Mouse (Mus musculus) neural tube, embryonic 12.5 days (tissue): ENCODE measurements around the gene Mturn. TPM values are rescaled to one million over a fixed set of nuclear protein-coding genes. Genes with fewer than 3 reads are reported as not detected.

ENCODE experiments used
- ATAC-seq: fragments of 200-750 bp; cut with Nextera tagmentation; 2 replicates; pipeline ENCODE4 v1.8.0; 2017; ENCODE audit warnings: low read depth, mild to moderate bottlenecking, moderate TSS enrichment, moderate library complexity; ENCODE audit not compliant: low FRiP score
- H3K27ac ChIP-seq: fragments of 300-500 bp; sonication (generic); 2 replicates; pipeline ENCODE4 v1.5.1; 2016
- H3K27me3 ChIP-seq: fragments of 300-500 bp; sonication (generic); replicated peaks from 2 replicates; pipeline ENCODE4 v1.6.1; 2016; ENCODE audit warnings: mild to moderate bottlenecking
- H3K36me3 ChIP-seq: fragments of 300-500 bp; sonication (generic); 2 replicates; pipeline ENCODE4 v1.6.1; 2016; ENCODE audit warnings: mild to moderate bottlenecking
- H3K4me1 ChIP-seq: fragments of 300-500 bp; sonication (generic); 2 replicates; pipeline ENCODE4 v1.6.1; 2016
- H3K4me2 ChIP-seq: fragments of 300-500 bp; sonication (generic); replicated peaks from 2 replicates; pipeline ENCODE4 v1.6.1; 2016; ENCODE audit warnings: mild to moderate bottlenecking
- H3K4me3 ChIP-seq: fragments of 300-500 bp; sonication (generic); 2 replicates; pipeline ENCODE4 v1.5.1; 2016
- H3K9ac ChIP-seq: fragments of 300-500 bp; sonication (generic); 2 replicates; pipeline ENCODE4 v1.6.1; 2016; ENCODE audit warnings: mild to moderate bottlenecking
- H3K9me3 ChIP-seq: fragments of 300-500 bp; sonication (generic); 2 replicates; pipeline ENCODE4 v1.6.1; 2016; ENCODE audit warnings: mild to moderate bottlenecking
- WGBS: fragments of 180-500 bp; shearing (Covaris S2); methylation state at CpG from one replicate; pipeline ENCODE4 v1.1.7; 2016; 5-methylcytosine and 5-hydroxymethylcytosine counted together
- polyA plus RNA-seq: library from polyadenylated mRNA; unstranded; fragments of >200 nt; fragmentation: Nextera tagmentation; extraction: Ambion mirVana; gene quantifications from 2 replicates; pipeline ENCODE4 v1.2.1, GENCODE M21; 2016

Mturn gene
- polyA plus RNA-seq: 45.5 and 46.7 TPM in 2 replicates

GRCm38 (mm10) chr6:54680891-54681745, at the start of gene Mturn:
Gene Mturn, plus strand, starts transcription at chr6:54681624.
- ATAC-seq: peak; percentile 96
- Histone ChIP-seq H3K9ac (peak within 1 kb of the TSS; percentile 77), H3K4me1 (peaks cover 8% of the 10 kb centered on the region), H3K4me2 (peak within 1 kb of the TSS; percentile 94), H3K9me3 (no peaks in the 10 kb centered on the region), H3K27ac (peak within 1 kb of the TSS; percentile 46), H3K36me3 (no peaks in the 10 kb centered on the region), H3K27me3 (peaks cover 8% of the 10 kb centered on the region), H3K4me3 (peak within 1 kb of the TSS; percentile 89)
- 4% methylated on average over 46 of the region's 48 CpGs for WGBS

GRCm38 (mm10) chr6:54639877-54640276, 41.5 kb upstream of the Mturn start:
- 91% methylated on average over 3 of the region's 3 CpGs for WGBS

GRCm38 (mm10) chr6:54641953-54642352, 39.5 kb upstream of the Mturn start:
- no peak overlapping the region for H3K9ac ChIP-seq
- no peak overlapping the region for H3K4me2 ChIP-seq
- no peaks in the 10 kb centered on the region for H3K4me1 ChIP-seq
- no peak for ATAC-seq
- WGBS: 82% methylated on average over 2 of the region's 2 CpGs
- H3K9me3 ChIP-seq: no peaks in the 10 kb centered on the region
- no peaks in the 10 kb centered on the region for H3K27me3 ChIP-seq
- no peak overlapping the region for H3K27ac ChIP-seq
- H3K36me3 ChIP-seq: peaks cover 11% of the 10 kb centered on the region; the same call in 1 of the 2 replicates
- H3K4me3 ChIP-seq: no peak overlapping the region

More at GRCm38 (mm10) chr6:54639877-54640276, 41.5 kb upstream of the Mturn start:
- Histone ChIP-seq H3K36me3 (peaks cover 11% of the 10 kb centered on the region; the same call in 1 of the 2 replicates), H3K4me3 (no peak overlapping the region), H3K27ac (no peak overlapping the region), H3K4me1 (no peaks in the 10 kb centered on the region), H3K4me2 (no peak overlapping the region), H3K9me3 (no peaks in the 10 kb centered on the region), H3K27me3 (no peaks in the 10 kb centered on the region), H3K9ac (no peak overlapping the region)
- ATAC-seq: no peak

DNA sequence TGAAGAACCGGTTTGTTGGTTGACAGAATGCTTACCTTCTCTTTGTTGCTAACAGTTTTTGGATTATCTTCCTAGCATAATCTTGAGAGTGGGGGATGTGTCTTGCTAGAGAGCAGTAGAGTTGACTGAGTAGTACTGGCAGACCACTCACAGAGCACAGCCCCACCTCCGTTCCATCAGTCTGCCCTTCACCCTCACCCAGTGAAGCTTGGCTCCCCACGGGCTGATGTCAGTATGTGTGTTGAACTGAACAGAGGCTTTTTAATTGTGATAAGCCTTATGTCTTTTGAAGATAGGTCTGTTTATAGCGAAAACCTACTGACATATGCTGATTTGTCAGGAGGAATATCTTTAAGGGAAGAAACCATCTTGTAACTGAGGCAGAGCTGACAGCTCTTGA, 38.2 kb upstream of the Mturn start:
- H3K4me3 ChIP-seq: no peak overlapping the region
- H3K36me3 ChIP-seq: 0 out of 2 replicates have a peak, but pooled peaks cover 11% of the 10 kb centered on the region
- H3K27ac ChIP-seq: no peak overlapping the region
- H3K4me1 ChIP-seq: no peaks in the 10 kb centered on the region
- no peak overlapping the region for H3K9ac ChIP-seq
- no peaks in the 10 kb centered on the region for H3K9me3 ChIP-seq
- WGBS: 91% methylated on average over 4 of the region's 4 CpGs
- H3K4me2 ChIP-seq: no peak overlapping the region
- no peaks in the 10 kb centered on the region for H3K27me3 ChIP-seq
- no peak for ATAC-seq

DNA sequence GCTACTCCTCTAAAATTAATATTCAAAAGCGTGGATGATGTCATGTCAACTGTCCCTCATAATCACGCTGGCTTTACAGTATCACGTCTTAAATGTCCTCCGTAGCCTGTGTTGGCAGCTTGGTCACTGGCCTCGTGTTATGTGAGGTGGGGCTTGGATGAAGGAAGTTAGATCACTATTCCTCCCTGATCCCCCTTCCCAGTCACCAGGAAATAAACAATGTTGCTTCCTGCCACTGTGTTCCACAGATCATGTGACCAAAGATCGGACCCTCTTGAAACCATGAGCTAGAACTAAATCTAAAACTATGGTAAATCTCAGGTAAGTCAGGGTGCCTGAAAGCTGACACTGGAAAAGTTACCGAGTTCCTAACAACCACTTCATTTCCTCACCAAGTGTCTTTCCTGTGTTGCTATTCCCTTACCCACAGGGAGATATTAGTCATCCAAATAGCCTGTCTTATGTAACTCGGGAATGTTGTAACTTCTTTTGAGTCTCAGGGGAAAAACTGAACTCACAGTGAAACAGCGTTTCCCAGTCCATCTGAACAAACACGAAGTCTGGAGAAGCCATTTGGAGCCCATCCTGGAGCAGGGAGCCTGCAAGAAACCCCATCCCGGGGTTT, 25.8 kb upstream of the Mturn start:
- ATAC-seq: no peak
- 81% methylated on average over 11 of the region's 11 CpGs for WGBS
- H3K4me3 ChIP-seq: no peak overlapping the region
- no peaks in the 10 kb centered on the region for H3K4me1 ChIP-seq
- H3K36me3 ChIP-seq: no peaks in the 10 kb centered on the region
- H3K9me3 ChIP-seq: no peaks in the 10 kb centered on the region
- no peak overlapping the region for H3K27ac ChIP-seq
- H3K27me3 ChIP-seq: no peaks in the 10 kb centered on the region
- no peak overlapping the region for H3K4me2 ChIP-seq
- no peak overlapping the region for H3K9ac ChIP-seq

DNA sequence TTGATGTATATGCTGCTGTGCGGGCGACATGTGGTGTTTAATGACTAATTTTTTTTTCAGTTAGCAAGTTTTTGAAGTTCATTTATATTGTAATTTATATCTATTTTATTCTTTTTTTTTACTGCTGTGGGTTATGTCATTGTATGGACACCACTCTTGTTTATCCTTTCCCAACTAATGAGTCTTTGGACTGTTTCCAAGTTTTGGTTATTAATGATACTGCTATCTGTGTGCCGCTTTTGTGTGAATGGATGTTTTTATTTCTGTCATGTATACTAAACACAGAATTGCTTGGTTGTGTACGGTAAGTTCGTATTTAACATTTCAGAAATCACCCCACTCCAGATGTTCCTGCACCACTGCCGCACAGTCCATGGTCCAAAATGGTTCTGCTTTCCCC, 23.6 kb upstream of the Mturn start:
- H3K4me1 ChIP-seq: no peaks in the 10 kb centered on the region
- H3K4me2 ChIP-seq: no peak overlapping the region
- H3K9me3 ChIP-seq: no peaks in the 10 kb centered on the region
- H3K27ac ChIP-seq: no peak overlapping the region
- 94% methylated on average over 6 of the region's 6 CpGs for WGBS
- ATAC-seq: no peak
- H3K27me3 ChIP-seq: no peaks in the 10 kb centered on the region
- no peak overlapping the region for H3K4me3 ChIP-seq
- no peaks in the 10 kb centered on the region for H3K36me3 ChIP-seq
- H3K9ac ChIP-seq: no peak overlapping the region

DNA sequence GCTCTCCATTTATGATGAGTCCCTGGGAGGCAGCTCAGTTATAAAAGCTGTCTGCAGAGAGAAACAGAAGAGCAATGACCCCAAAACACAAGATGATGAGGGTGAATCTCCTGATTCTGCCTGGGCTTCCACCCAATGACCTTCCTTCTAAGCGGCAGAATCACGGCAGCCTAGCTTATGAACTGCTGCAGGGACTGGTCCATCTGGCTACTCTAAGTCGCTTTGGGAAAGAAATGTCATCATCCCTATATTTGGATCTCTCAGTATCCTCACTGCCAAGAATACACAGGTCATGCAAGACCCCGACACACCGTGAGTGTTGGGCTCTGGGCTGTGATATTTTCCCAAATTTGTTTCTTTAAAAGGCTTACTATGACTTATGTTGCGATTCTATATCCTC, 11.6 kb upstream of the Mturn start:
- 91% methylated on average over 6 of the region's 6 CpGs for WGBS
- no peak overlapping the region for H3K4me2 ChIP-seq
- no peaks in the 10 kb centered on the region for H3K27me3 ChIP-seq
- no peak overlapping the region for H3K9ac ChIP-seq
- no peak for ATAC-seq
- no peaks in the 10 kb centered on the region for H3K36me3 ChIP-seq
- no peak overlapping the region for H3K27ac ChIP-seq
- H3K4me3 ChIP-seq: no peak overlapping the region
- H3K4me1 ChIP-seq: no peaks in the 10 kb centered on the region
- no peaks in the 10 kb centered on the region for H3K9me3 ChIP-seq

DNA sequence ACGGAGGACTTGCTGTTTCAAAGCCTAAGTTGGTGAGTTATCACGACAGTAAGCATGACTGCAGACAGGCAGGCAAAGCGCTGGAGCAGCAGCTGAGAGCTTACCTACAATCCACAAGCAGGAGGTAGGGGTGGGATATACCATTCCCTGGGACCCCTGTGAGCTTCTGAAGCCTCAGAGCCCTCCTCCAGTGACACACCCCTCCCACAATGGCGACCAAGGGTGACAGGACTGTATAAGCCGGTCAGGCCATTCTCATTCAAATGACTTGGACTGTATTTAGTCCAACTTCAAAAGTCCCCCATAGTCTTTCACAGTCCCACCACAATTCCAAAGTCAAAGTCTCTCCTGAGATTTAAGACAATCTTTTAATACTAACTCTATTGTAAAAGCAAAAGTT, 8.5 kb upstream of the Mturn start:
- no peak for ATAC-seq
- Histone ChIP-seq H3K27ac (no peak overlapping the region), H3K27me3 (no peaks in the 10 kb centered on the region), H3K9me3 (no peaks in the 10 kb centered on the region), H3K36me3 (no peaks in the 10 kb centered on the region), H3K4me2 (no peak overlapping the region), H3K9ac (no peak overlapping the region), H3K4me1 (no peaks in the 10 kb centered on the region), H3K4me3 (no peak overlapping the region)
- 50% methylated on average over 5 of the region's 5 CpGs for WGBS

- WGBS: 81% methylated on average over 5 of the region's 5 CpGs
- H3K9ac ChIP-seq: no peak overlapping the region
- no peaks in the 10 kb centered on the region for H3K36me3 ChIP-seq
- ATAC-seq: no peak
- H3K4me2 ChIP-seq: no peak overlapping the region
- no peaks in the 10 kb centered on the region for H3K9me3 ChIP-seq
- peaks cover 8% of the 10 kb centered on the region for H3K27me3 ChIP-seq
- H3K4me1 ChIP-seq: peaks cover 8% of the 10 kb centered on the region
- H3K27ac ChIP-seq: no peak overlapping the region
- no peak overlapping the region for H3K4me3 ChIP-seq
Observed at GRCm38 (mm10) chr6:54679686-54680085, 1.7 kb upstream of the Mturn start.

DNA sequence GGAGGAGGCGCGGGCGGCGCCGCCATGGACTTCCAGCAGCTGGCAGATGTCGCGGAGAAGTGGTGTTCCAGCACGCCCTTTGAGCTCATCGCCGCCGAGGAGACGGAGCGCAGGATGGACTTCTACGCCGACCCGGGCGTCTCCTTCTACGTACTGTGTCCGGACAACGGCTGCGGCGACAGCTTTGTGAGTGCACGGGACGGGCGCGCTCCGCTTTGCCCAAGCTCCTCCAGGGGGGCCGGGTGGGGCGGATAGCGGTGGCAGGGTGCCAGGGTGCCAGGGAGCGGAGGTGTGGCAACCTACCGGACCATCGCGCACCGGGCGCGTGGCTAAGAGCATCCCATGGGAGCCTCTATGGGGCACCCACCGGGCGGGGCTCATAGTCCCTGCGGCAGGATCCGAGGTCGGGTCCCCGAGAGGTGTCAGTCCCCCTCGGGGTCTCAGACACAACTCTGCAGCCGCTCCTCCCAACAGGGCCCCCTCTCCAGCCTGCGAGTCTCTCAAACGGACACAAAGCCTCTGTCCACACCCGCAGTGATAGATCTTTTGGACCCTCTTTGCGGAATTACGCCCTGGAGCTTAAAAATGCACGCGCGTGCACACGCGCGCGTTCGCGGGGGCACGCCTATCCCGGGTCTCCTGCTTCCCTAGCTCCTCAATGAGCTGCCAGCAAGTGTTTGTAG, 463 bp downstream of the Mturn start:
- H3K27ac ChIP-seq: peak overlapping the region; percentile 46
- H3K9ac ChIP-seq: peak overlapping the region; percentile 77
- peak overlapping the region; percentile 94 for H3K4me2 ChIP-seq
- peaks cover 8% of the 10 kb centered on the region for H3K4me1 ChIP-seq
- peak overlapping the region; percentile 89 for H3K4me3 ChIP-seq
- no peaks in the 10 kb centered on the region for H3K36me3 ChIP-seq
- ATAC-seq: peak; percentile 77
- peaks cover 8% of the 10 kb centered on the region for H3K27me3 ChIP-seq
- H3K9me3 ChIP-seq: no peaks in the 10 kb centered on the region
- under 1% methylated on average over 61 of the region's 61 CpGs for WGBS

GRCm38 (mm10) chr6:54684085-54684484, 2.7 kb downstream of the Mturn start:
- Histone ChIP-seq H3K4me3 (no peak overlapping the region), H3K9me3 (no peaks in the 10 kb centered on the region), H3K27ac (no peak overlapping the region), H3K4me2 (no peak overlapping the region), H3K9ac (no peak overlapping the region), H3K36me3 (peaks cover 3% of the 10 kb centered on the region), H3K4me1 (peaks cover 8% of the 10 kb centered on the region), H3K27me3 (peaks cover 8% of the 10 kb centered on the region)
- no peak for ATAC-seq
- 87% methylated on average over 4 of the region's 4 CpGs for WGBS

DNA sequence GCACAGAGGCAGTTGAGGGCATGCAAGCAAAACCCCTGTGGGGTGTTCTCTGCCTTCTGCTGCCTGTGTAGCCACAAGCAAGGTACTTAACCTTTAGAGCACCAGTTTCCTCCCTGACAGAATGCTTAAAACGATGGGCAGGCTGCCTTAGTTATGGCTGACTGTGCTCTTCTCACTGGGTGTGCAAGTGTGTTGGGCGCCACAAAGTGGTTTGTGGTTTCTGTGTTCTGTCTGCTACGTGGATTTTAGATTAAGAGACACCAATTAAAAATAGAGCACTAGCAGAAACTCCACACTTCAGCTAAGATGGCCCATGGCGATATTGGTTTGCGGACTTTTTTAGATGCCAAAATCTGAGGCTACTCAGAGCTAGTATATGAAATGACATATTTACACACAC, 3.7 kb downstream of the Mturn start:
- Histone ChIP-seq H3K9me3 (no peaks in the 10 kb centered on the region), H3K4me3 (no peak overlapping the region), H3K4me1 (peaks cover 8% of the 10 kb centered on the region), H3K27me3 (no peaks in the 10 kb centered on the region), H3K27ac (no peak overlapping the region), H3K4me2 (no peak overlapping the region), H3K36me3 (peaks cover 12% of the 10 kb centered on the region), H3K9ac (no peak overlapping the region)
- ATAC-seq: no peak
- 86% methylated on average over 5 of the region's 5 CpGs for WGBS
